Mouse (Mus musculus) brain, embryonic 14.5 days (tissue): ENCODE measurements around the gene Cox4i2.

Source experiments
- CTCF ChIP-seq: fragments of 200-500 bp; IDR thresholded peaks from 2 replicates; pipeline ENCODE4 v1.5.1; 2012; ENCODE audit warnings: inconsistent platforms, mild to moderate bottlenecking, moderate library complexity, borderline replicate concordance; ENCODE audit not compliant: insufficient read depth, insufficient read length; ENCODE audit errors: extremely low read depth
- POLR2A ChIP-seq: fragments of 200-500 bp; IDR thresholded peaks from 2 replicates; pipeline ENCODE4 v1.6.1; 2012; ENCODE audit warnings: mild to moderate bottlenecking, inconsistent platforms, borderline replicate concordance; ENCODE audit not compliant: poor library complexity, insufficient read depth, insufficient read length, severe bottlenecking; ENCODE audit errors: extremely low read depth

DNA sequence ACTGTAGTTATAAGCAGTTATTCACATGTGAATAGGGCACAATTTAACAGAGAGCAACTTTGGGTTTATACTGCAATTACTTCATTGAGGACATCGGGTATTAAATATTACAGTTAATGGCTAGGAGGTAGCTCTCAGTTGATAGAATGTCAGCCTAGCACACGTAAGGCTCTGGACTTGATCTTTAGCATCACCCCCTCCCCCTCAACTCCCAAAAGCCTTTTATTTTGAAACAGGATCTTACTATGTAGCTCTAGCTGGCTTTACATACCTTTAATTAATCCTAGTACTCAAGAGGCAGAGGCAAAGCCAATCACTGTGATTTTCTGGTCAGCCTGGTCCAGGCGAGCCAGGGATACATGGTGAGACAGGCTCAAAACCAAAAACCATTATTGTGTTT, 23.1 kb downstream of the Cox4i2 start:
- TF ChIP-seq CTCF, result no peak
- no peak for TF ChIP-seq POLR2A
